Mouse (Mus musculus) liver, embryonic 14.5 days (tissue): ENCODE results near the gene Gna12.

Source experiments
- CTCF ChIP-seq: IDR thresholded peaks from 2 replicates; pipeline ENCODE4 v1.5.1; 2016; ENCODE audit warnings: antibody characterized with exemption, low read depth, control low read depth
- EP300 ChIP-seq: IDR thresholded peaks from 2 replicates; pipeline ENCODE4 v1.6.1; 2016; ENCODE audit warnings: antibody characterized with exemption, low read depth

DNA sequence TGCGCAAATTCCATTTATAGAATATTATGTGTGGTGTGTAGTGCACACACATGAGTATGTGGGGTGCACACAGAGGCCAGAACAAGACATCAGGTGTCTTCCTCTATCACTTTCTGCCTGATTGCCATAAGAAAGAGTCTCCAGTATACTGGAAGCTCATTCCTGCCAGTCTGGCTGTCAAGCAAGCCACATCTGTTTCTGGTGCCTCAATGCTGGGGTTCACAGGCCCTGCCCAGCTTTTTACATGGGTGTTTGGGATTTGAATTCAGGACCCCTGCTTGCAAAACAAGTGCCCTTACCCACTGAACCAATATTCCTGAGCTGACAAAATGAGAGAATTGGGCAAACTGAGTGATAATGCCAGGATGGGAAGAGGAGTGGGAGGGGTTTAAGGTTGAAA, 4.1 kb downstream of the Gna12 start:
- no peak for TF ChIP-seq CTCF
- TF ChIP-seq EP300, result no peak
